Mouse (Mus musculus): ENCODE results near the gene Vmn2r19. TPM values are rescaled to one million over a fixed set of nuclear protein-coding genes. Genes with fewer than 3 reads are reported as not detected.
A peak's percentile ranks its signal among the peaks of the same experiment; 100 is the strongest.
"Not testable (repeated sequence)": the region's sequence is repeated elsewhere in the genome, so short reads cannot be mapped to it uniquely, and the experiment has no call there.

Vmn2r19 gene
- polyA plus RNA-seq, 1 experiment from 2014 or later: not detected

GRCm38 (mm10) chr6:123292751-123293400 is 15.3 kb upstream of the Vmn2r19 start:
- no peak for DNase-seq (ENCODE audit: low spot score)
- Histone ChIP-seq H3K27me3 (ENCODE audit: control insufficient read depth, insufficient read depth, low read length) (no peaks in the 10 kb centered on the region), H3K4me3 (ENCODE audit: low read depth, low read length) (no peak overlapping the region), H3K9ac (ENCODE audit: low read length) (no peak overlapping the region), H3K36me3 (ENCODE audit: control insufficient read depth, insufficient read depth, low read length) (no peaks in the 10 kb centered on the region), H3K27ac (replicated peaks) (no peak overlapping the region), H3K4me2 (replicated peaks; ENCODE audit: low read depth) (no peak overlapping the region), H3K9me3 (ENCODE audit: control insufficient read depth, low read length) (no peaks in the 10 kb centered on the region), H3K4me1 (replicated peaks; ENCODE audit: control insufficient read depth, insufficient read depth) (no peaks in the 10 kb centered on the region)
- TF ChIP-seq CTCF (IDR thresholded peaks at IDR 0.05; ENCODE audit: low read depth): no peak
- no peak for TF ChIP-seq EP300 (optimal IDR thresholded peaks at IDR 0.05)
- no peak for ATAC-seq (ENCODE audit: low FRiP score, low TSS enrichment)
- WGBS: 87% methylated on average over 1 of the region's 1 CpGs

GRCm38 (mm10) chr6:123293509-123293908 is 14.6 kb upstream of the Vmn2r19 start:
- ATAC-seq (ENCODE audit: low FRiP score, low TSS enrichment); H3K27ac ChIP-seq (replicated peaks); H3K27me3 ChIP-seq (ENCODE audit: control insufficient read depth, insufficient read depth, low read length): not testable (repeated sequence)

GRCm38 (mm10) chr6:123296687-123297086 is 11.4 kb upstream of the Vmn2r19 start:
- no peak for ATAC-seq (ENCODE audit: low FRiP score, low TSS enrichment)
- 58% methylated on average over 1 of the region's 1 CpGs for WGBS
- TF ChIP-seq EP300 (optimal IDR thresholded peaks at IDR 0.05): no peak
- TF ChIP-seq CTCF (IDR thresholded peaks at IDR 0.05; ENCODE audit: low read depth): no peak
- H3K9ac ChIP-seq (ENCODE audit: low read length): no peak overlapping the region
- no peaks in the 10 kb centered on the region for H3K4me1 ChIP-seq (replicated peaks; ENCODE audit: control insufficient read depth, insufficient read depth)
- no peak overlapping the region for H3K27ac ChIP-seq (replicated peaks)
- H3K4me3 ChIP-seq (ENCODE audit: low read depth, low read length): no peak overlapping the region
- H3K9me3 ChIP-seq (ENCODE audit: control insufficient read depth, low read length): no peaks in the 10 kb centered on the region
- DNase-seq (ENCODE audit: low spot score): no peak
- H3K4me2 ChIP-seq (replicated peaks; ENCODE audit: low read depth): no peak overlapping the region
- no peaks in the 10 kb centered on the region for H3K27me3 ChIP-seq (ENCODE audit: control insufficient read depth, insufficient read depth, low read length)
- H3K36me3 ChIP-seq (ENCODE audit: control insufficient read depth, insufficient read depth, low read length): no peaks in the 10 kb centered on the region

More at GRCm38 (mm10) chr6:123293509-123293908, 14.6 kb upstream of the Vmn2r19 start:
- H3K9me3 ChIP-seq (ENCODE audit: control insufficient read depth, low read length); DNase-seq (ENCODE audit: low spot score); H3K4me3 ChIP-seq (ENCODE audit: low read depth, low read length); H3K9ac ChIP-seq (ENCODE audit: low read length); H3K36me3 ChIP-seq (ENCODE audit: control insufficient read depth, insufficient read depth, low read length); H3K4me1 ChIP-seq (replicated peaks; ENCODE audit: control insufficient read depth, insufficient read depth); H3K4me2 ChIP-seq (replicated peaks; ENCODE audit: low read depth): not testable (repeated sequence)
- WGBS: 84% methylated on average over 11 of the region's 11 CpGs

GRCm38 (mm10) chr6:123306315-123306714 is 1.8 kb upstream of the Vmn2r19 start:
- not testable (repeated sequence) for H3K9ac ChIP-seq (ENCODE audit: low read length); H3K4me3 ChIP-seq (ENCODE audit: low read depth, low read length); H3K27ac ChIP-seq (replicated peaks); H3K27me3 ChIP-seq (ENCODE audit: control insufficient read depth, insufficient read depth, low read length); H3K4me1 ChIP-seq (replicated peaks; ENCODE audit: control insufficient read depth, insufficient read depth); H3K4me2 ChIP-seq (replicated peaks; ENCODE audit: low read depth); ATAC-seq (ENCODE audit: low FRiP score, low TSS enrichment); H3K36me3 ChIP-seq (ENCODE audit: control insufficient read depth, insufficient read depth, low read length); H3K9me3 ChIP-seq (ENCODE audit: control insufficient read depth, low read length); DNase-seq (ENCODE audit: low spot score)
- WGBS: 80% methylated on average over 7 of the region's 7 CpGs

GRCm38 (mm10) chr6:123332503-123332902 is 24.4 kb downstream of the Vmn2r19 start:
- no peak overlapping the region for H3K4me2 ChIP-seq (replicated peaks; ENCODE audit: low read depth)
- H3K9ac ChIP-seq (ENCODE audit: low read length): no peak overlapping the region
- H3K27ac ChIP-seq (replicated peaks): no peak overlapping the region
- WGBS: 40% methylated on average over 2 of the region's 2 CpGs
- TF ChIP-seq CTCF (IDR thresholded peaks at IDR 0.05; ENCODE audit: low read depth): no peak
- no peak for TF ChIP-seq EP300 (optimal IDR thresholded peaks at IDR 0.05)
- ATAC-seq (ENCODE audit: low FRiP score, low TSS enrichment): no peak
- H3K4me3 ChIP-seq (ENCODE audit: low read depth, low read length): no peak overlapping the region
- no peaks in the 10 kb centered on the region for H3K27me3 ChIP-seq (ENCODE audit: control insufficient read depth, insufficient read depth, low read length)
- no peak for DNase-seq (ENCODE audit: low spot score)
- H3K4me1 ChIP-seq (replicated peaks; ENCODE audit: control insufficient read depth, insufficient read depth): no peaks in the 10 kb centered on the region
- no peaks in the 10 kb centered on the region for H3K9me3 ChIP-seq (ENCODE audit: control insufficient read depth, low read length)
- H3K36me3 ChIP-seq (ENCODE audit: control insufficient read depth, insufficient read depth, low read length): no peaks in the 10 kb centered on the region

- H3K27me3 ChIP-seq (ENCODE audit: control insufficient read depth, insufficient read depth, low read length): no peaks in the 10 kb centered on the region
- H3K4me2 ChIP-seq (replicated peaks; ENCODE audit: low read depth): no peak overlapping the region
- no peak overlapping the region for H3K9ac ChIP-seq (ENCODE audit: low read length)
- no peak overlapping the region for H3K27ac ChIP-seq (replicated peaks)
- TF ChIP-seq EP300 (optimal IDR thresholded peaks at IDR 0.05): no peak
- 0 out of 2 replicates have a peak, but pooled peaks have one; percentile 16 for TF ChIP-seq CTCF (IDR thresholded peaks at IDR 0.05; ENCODE audit: low read depth)
- no peak overlapping the region for H3K4me3 ChIP-seq (ENCODE audit: low read depth, low read length)
- no peaks in the 10 kb centered on the region for H3K36me3 ChIP-seq (ENCODE audit: control insufficient read depth, insufficient read depth, low read length)
- no peak for DNase-seq (ENCODE audit: low spot score)
- ATAC-seq (ENCODE audit: low FRiP score, low TSS enrichment): no peak
- H3K4me1 ChIP-seq (replicated peaks; ENCODE audit: control insufficient read depth, insufficient read depth): no peaks in the 10 kb centered on the region
- H3K9me3 ChIP-seq (ENCODE audit: control insufficient read depth, low read length): no peaks in the 10 kb centered on the region
Observed at GRCm38 (mm10) chr6:123340093-123340492, 32.0 kb downstream of the Vmn2r19 start.

Data from stomach, postnatal 0 days (tissue).